Mouse (Mus musculus) lung, embryonic 14.5 days (tissue): ENCODE measurements at regions not wholly inside any gene's neighbourhood (a gene's known extent, or its start where the extent isn't known, plus 50 kb on each side); places are given as distances from the start of the nearest gene placed in this dataset.

ENCODE experiments used
- ATAC-seq: fragments of 200-750 bp; cut with Nextera tagmentation; 2 replicates; pipeline ENCODE4 v1.8.0; 2017; ENCODE audit warnings: mild to moderate bottlenecking, moderate TSS enrichment, moderate library complexity; ENCODE audit not compliant: insufficient read depth
- DNase-seq: peaks from one replicate; pipeline ENCODE4 v3.0.0-alpha.2; 2015
- H3K27ac ChIP-seq: fragments of 300-500 bp; sonication (generic); 2 replicates; pipeline ENCODE4 v1.5.1; 2014; ENCODE audit warnings: low read depth, mild to moderate bottlenecking, moderate library complexity
- H3K27me3 ChIP-seq: fragments of 300-500 bp; sonication (generic); 2 replicates; pipeline ENCODE4 v1.6.1; 2014; ENCODE audit warnings: low read length, control low read depth; ENCODE audit not compliant: insufficient read depth
- H3K36me3 ChIP-seq: fragments of 300-500 bp; sonication (generic); 2 replicates; pipeline ENCODE4 v1.6.1; 2014; ENCODE audit warnings: control low read depth; ENCODE audit not compliant: insufficient read depth
- H3K4me1 ChIP-seq: fragments of 300-500 bp; sonication (generic); 2 replicates; pipeline ENCODE4 v1.6.1; 2014; ENCODE audit warnings: antibody characterized with exemption, control low read depth; ENCODE audit not compliant: insufficient read depth
- H3K4me2 ChIP-seq: fragments of 300-500 bp; sonication (generic); 2 replicates; pipeline ENCODE4 v1.6.1; 2014; ENCODE audit warnings: mild to moderate bottlenecking
- H3K4me3 ChIP-seq: fragments of 300-500 bp; sonication (generic); 2 replicates; pipeline ENCODE4 v1.5.1; 2014; ENCODE audit warnings: low read depth, low read length
- H3K9ac ChIP-seq: fragments of 300-500 bp; sonication (generic); 2 replicates; pipeline ENCODE4 v1.6.1; 2014
- H3K9me3 ChIP-seq: fragments of 300-500 bp; sonication (generic); 2 replicates; pipeline ENCODE4 v1.6.1; 2016; ENCODE audit warnings: low read depth, low read length, control low read depth
- CTCF ChIP-seq: IDR thresholded peaks from 2 replicates; pipeline ENCODE4 v1.5.1; 2016; ENCODE audit warnings: antibody characterized with exemption, low read depth
- WGBS: fragments of 180-500 bp; shearing (Covaris S2); extraction: QIAGEN DNeasy Blood & Tissue Kit; methylation state at CpG from one replicate; pipeline ENCODE4 v1.1.7; 2014; 5-methylcytosine and 5-hydroxymethylcytosine counted together

DNA sequence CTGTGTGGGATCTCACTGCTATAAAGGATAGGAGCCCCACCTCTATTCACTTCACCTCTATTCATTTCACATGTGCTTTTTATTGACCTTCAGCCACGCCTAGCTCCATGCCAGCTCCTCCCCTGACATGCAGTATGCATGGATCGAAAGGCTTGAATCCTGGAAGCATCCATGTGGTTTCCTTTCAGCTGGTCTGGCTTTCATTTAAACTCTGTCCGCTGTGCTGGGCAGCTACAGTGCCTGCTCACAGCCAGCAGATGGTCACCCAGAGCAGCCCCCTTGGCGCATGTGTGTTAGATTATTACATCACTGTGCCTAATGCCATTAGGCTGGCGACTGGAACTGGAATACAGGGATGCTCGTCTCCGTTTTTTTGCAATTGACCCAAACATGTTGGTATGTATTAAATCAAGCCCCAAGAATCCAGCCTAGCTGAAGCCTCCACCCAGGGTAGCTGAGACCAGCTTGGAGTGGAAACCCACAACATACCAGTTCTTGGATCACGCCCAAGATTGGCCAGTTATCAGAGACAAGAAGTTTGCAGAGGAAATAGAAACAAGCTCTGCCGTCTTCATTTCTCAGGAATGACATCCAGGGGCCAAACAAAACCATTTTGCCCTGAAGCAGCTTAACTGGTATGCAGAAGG is 113.2 kb downstream of the Inhbb start:
- Histone ChIP-seq H3K36me3 (no peaks in the 10 kb centered on the region), H3K4me2 (no peak overlapping the region), H3K4me3 (no peak overlapping the region), H3K27me3 (no peaks in the 10 kb centered on the region), H3K9me3 (no peaks in the 10 kb centered on the region), H3K4me1 (0 out of 2 replicates have a peak, but pooled peaks cover 5% of the 10 kb centered on the region), H3K27ac (no peak overlapping the region), H3K9ac (no peak overlapping the region)
- WGBS = 56% methylated on average over 9 of the region's 9 CpGs
- peak; percentile 27; the same call in 1 of the 2 replicates for TF ChIP-seq CTCF
- DNase-seq = peak; percentile 57
- peak; percentile 55; the same call in 1 of the 2 replicates for ATAC-seq

GRCm38 (mm10) chr1:119305315-119305976 is 116.6 kb downstream of the Inhbb start:
- peak; percentile 64 for DNase-seq
- H3K36me3 ChIP-seq = no peaks in the 10 kb centered on the region
- H3K4me2 ChIP-seq = peak overlapping the region; percentile 20; the same call in 1 of the 2 replicates
- ATAC-seq = peak; percentile 78
- H3K9ac ChIP-seq = no peak overlapping the region
- no peaks in the 10 kb centered on the region for H3K27me3 ChIP-seq
- 0 out of 2 replicates have a peak, but pooled peaks cover 5% of the 10 kb centered on the region for H3K4me1 ChIP-seq
- TF ChIP-seq CTCF = no peak
- WGBS = 14% methylated on average over 13 of the region's 13 CpGs
- H3K9me3 ChIP-seq = no peaks in the 10 kb centered on the region
- peak overlapping the region; percentile 75; the same call in 1 of the 2 replicates for H3K27ac ChIP-seq
- no peak overlapping the region for H3K4me3 ChIP-seq

- ATAC-seq = no peak
These were observed 117.5 kb downstream of the Inhbb start for GRCm38 (mm10) chr1:119304470-119304980.

GRCm38 (mm10) chr1:119302349-119302995 is 119.6 kb downstream of the Inhbb start:
- H3K9me3 ChIP-seq = no peaks in the 10 kb centered on the region
- 0 out of 2 replicates have a peak, but pooled peaks cover 5% of the 10 kb centered on the region for H3K4me1 ChIP-seq
- ATAC-seq (no peak), DNase-seq (no peak)
- H3K4me2 ChIP-seq = no peak overlapping the region
- H3K4me3 ChIP-seq = no peak overlapping the region
- WGBS = 49% methylated on average over 7 of the region's 7 CpGs
- no peak overlapping the region for H3K27ac ChIP-seq
- no peaks in the 10 kb centered on the region for H3K27me3 ChIP-seq
- no peak for TF ChIP-seq CTCF
- H3K36me3 ChIP-seq = no peaks in the 10 kb centered on the region
- H3K9ac ChIP-seq = no peak overlapping the region

More at GRCm38 (mm10) chr1:119304470-119304980, 117.5 kb downstream of the Inhbb start:
- DNase-seq = no peak
- Histone ChIP-seq H3K4me1 (0 out of 2 replicates have a peak, but pooled peaks cover 5% of the 10 kb centered on the region), H3K9me3 (no peaks in the 10 kb centered on the region), H3K36me3 (no peaks in the 10 kb centered on the region), H3K4me3 (no peak overlapping the region), H3K27me3 (no peaks in the 10 kb centered on the region), H3K9ac (no peak overlapping the region), H3K4me2 (no peak overlapping the region), H3K27ac (no peak overlapping the region)
- WGBS = 18% methylated on average over 9 of the region's 9 CpGs
- TF ChIP-seq CTCF = no peak

GRCm38 (mm10) chr1:119301931-119302330 is 120.1 kb downstream of the Inhbb start:
- H3K9me3 ChIP-seq = no peaks in the 10 kb centered on the region
- H3K27me3 ChIP-seq = no peaks in the 10 kb centered on the region
- no peak for TF ChIP-seq CTCF
- H3K36me3 ChIP-seq = no peaks in the 10 kb centered on the region
- no peak overlapping the region for H3K9ac ChIP-seq
- H3K27ac ChIP-seq = no peak overlapping the region
- ATAC-seq (no peak), DNase-seq (no peak)
- 0 out of 2 replicates have a peak, but pooled peaks cover 5% of the 10 kb centered on the region for H3K4me1 ChIP-seq
- H3K4me3 ChIP-seq = no peak overlapping the region
- WGBS = 88% methylated on average over 7 of the region's 7 CpGs
- no peak overlapping the region for H3K4me2 ChIP-seq

DNA sequence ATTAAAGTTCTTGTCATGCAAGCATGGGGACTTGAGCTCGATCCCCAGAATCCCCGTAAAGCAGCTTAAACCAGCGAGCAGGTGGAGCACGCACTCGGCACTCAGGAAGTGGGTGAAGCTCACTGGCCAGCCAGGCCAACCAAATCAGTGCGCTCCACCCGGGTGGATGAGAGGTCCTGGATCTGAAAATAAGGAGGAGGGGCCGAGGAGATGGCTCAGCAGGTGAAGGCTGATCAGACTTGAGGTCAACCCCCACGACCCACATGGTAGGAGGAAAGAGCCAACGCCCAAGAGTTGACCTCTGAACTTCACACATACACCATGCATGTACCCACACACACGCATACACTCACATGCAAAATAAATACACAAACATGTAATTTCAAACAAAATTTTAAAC is 120.8 kb downstream of the Inhbb start:
- Histone ChIP-seq H3K27me3 (no peaks in the 10 kb centered on the region), H3K4me2 (no peak overlapping the region), H3K36me3 (no peaks in the 10 kb centered on the region), H3K9me3 (no peaks in the 10 kb centered on the region), H3K4me1 (0 out of 2 replicates have a peak, but pooled peaks cover 5% of the 10 kb centered on the region), H3K27ac (no peak overlapping the region), H3K9ac (no peak overlapping the region), H3K4me3 (no peak overlapping the region)
- ATAC-seq (no peak), DNase-seq (no peak)
- TF ChIP-seq CTCF = no peak
- WGBS = 86% methylated on average over 11 of the region's 11 CpGs
